Mouse (Mus musculus) layer of hippocampus, postnatal 36 days (tissue): ENCODE results near the gene Cyp4f18. TPM values are rescaled to one million over a fixed set of nuclear protein-coding genes. Genes with fewer than 3 reads are reported as not detected.

ENCODE experiments used
- total RNA-seq, 2 experiments: library from RNA; stranded (reverse); gene quantifications; 2 replicates each; pipeline ENCODE4 v1.2.3; 2021

The Cyp4f18 gene
- total RNA-seq, 2 experiments from 2014 or later: not detected

Other genes starting within 250 kb of the Cyp4f18 start
- 10 to 100 TPM; 10.4 to 13.1 TPM for gene Zfp709, start 127.6 kb downstream of the Cyp4f18 start, total RNA-seq
- 10 to 100 TPM; 15.7 to 17.0 TPM for gene Zfp882, start 101.0 kb downstream of the Cyp4f18 start, total RNA-seq
- 10 to 100 TPM; 27.4 to 28.8 TPM for gene Zfp617, start 101.0 kb downstream of the Cyp4f18 start, total RNA-seq
- 10 to 100 TPM; 18.3 to 21.7 TPM for gene Zfp961, start 58.6 kb downstream of the Cyp4f18 start, total RNA-seq
- gene Olfr372, start 31.6 kb upstream of the Cyp4f18 start, total RNA-seq: not detected
- not detected for gene Olfr373, start 73.6 kb upstream of the Cyp4f18 start, total RNA-seq
- not detected for gene Olfr374, start 97.4 kb upstream of the Cyp4f18 start, total RNA-seq
- gene Tpm4, start 125.3 kb upstream of the Cyp4f18 start, total RNA-seq: 10 to 100 TPM; 22.3 to 27.6 TPM
- 10 to 100 TPM; 39.2 to 41.7 TPM for gene Rab8a, start 151.6 kb upstream of the Cyp4f18 start, total RNA-seq
- not detected for gene Hsh2d, start 180.0 kb upstream of the Cyp4f18 start, total RNA-seq
- under 1 TPM in 1 of 2 experiments, not detected in 1; 0.48 TPM for gene Cib3, start 203.2 kb upstream of the Cyp4f18 start, total RNA-seq
- not detected for gene Gm11034, start 204.0 kb upstream of the Cyp4f18 start, total RNA-seq
- gene Fam32a, start 210.1 kb upstream of the Cyp4f18 start, total RNA-seq: 10 to 100 TPM; 59.4 to 64.2 TPM
- gene Ap1m1, start 230.4 kb upstream of the Cyp4f18 start, total RNA-seq: 10 to 100 TPM; 74.5 to 94.0 TPM